Mouse (Mus musculus) testis, adult 2 months (tissue): Measurements from ENCODE around the gene Fam214a.

ENCODE experiments used
- CTCF ChIP-seq: fragments of 200-500 bp; IDR thresholded peaks from 2 replicates; pipeline ENCODE4 v1.5.1; 2012; ENCODE audit warnings: low read depth, mild to moderate bottlenecking, inconsistent platforms, low read length, moderate library complexity; ENCODE audit not compliant: control insufficient read depth, insufficient read depth, insufficient replicate concordance
- POLR2A ChIP-seq: fragments of 200-500 bp; IDR thresholded peaks from 2 replicates; pipeline ENCODE4 v1.6.1; 2012; ENCODE audit warnings: low read depth, mild to moderate bottlenecking, inconsistent platforms, low read length, moderate library complexity; ENCODE audit not compliant: control insufficient read depth

GRCm38 (mm10) chr9:75041840-75042525 is 89.3 kb downstream of the Fam214a start:
- no peak for TF ChIP-seq POLR2A
- no peak for TF ChIP-seq CTCF
